Mouse (Mus musculus): ENCODE data around the gene Rnf215.

- no peak for TF ChIP-seq CTCF (IDR thresholded peaks at IDR 0.05; ENCODE audit: extremely low read depth, insufficient read depth, low read length)
- TF ChIP-seq POLR2A (IDR thresholded peaks at IDR 0.05; ENCODE audit: extremely low read depth, insufficient read depth, low read length): no peak
Observed at GRCm38 (mm10) chr11:4158676-4159075, 23.7 kb downstream of the Rnf215 start.
